ENCODE assay signal across 28 mouse cellular contexts in the genomic region with DNA sequence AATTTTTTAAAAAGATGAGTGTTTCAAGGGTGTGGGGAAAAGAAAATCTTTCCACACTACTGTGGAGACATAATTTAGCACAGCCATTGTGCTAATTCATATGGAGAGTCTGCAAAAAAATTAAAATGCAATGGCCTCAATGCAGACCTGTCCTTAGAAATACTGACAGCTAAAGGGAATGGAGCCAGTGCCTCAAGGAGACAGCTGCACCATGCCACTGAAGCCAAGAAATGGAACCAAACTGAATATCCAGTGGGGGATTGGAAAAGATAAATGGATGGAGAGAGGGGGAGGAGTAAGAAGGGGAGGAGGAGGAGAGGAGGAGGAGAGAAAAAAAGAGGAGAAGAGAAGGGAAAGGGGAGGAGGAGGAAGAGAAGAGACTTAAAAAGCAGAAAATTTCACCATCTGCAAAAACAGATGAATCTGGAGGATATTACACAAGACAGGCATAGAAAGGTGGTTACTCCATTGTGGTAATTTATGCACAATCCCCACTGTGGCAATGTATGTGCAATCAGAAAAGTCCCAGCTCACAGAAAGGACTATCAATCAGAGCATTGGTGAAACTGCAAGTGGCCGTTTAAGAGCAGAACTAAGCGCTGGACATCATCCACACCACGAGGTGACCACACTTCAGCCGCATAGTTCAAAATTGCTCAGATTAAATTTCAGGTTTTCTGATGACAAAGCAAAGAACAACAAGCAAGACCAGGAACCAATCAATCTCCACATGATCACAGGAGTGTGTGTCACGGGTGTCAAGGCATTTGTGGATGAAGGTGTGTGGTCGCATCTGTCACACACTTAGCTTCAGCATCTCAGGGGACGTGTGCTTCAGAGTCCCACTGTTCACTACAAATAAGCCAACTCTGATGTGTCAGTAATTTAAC. TPM values are rescaled to one million over a fixed set of nuclear protein-coding genes. Genes with fewer than 3 reads are reported as not detected.
DNase-seq lines count a peak whose midpoint lies in the region; ATAC-seq and TF ChIP-seq lines count a peak whose summit lies in the region.
"Had no signal": no experiment of that assay in that cellular context is flagged by ENCODE, and none has a peak within 500 bp of the region (broad histone marks: within the 10 kb centered on the region; RNA-seq: fewer than 3 reads in every experiment).

No protein-coding gene starts in this region.

- peak; percentile 60 to 62 for DNase-seq in cerebellum, postnatal 10 days
- DNase-seq in cerebellum, adult 11-12 months = no peak
- no peak for DNase-seq in liver, postnatal 0 days
- no peak for DNase-seq in liver, embryonic 11.5 days (ENCODE audit: low spot score)
- no peak for DNase-seq in spleen, adult 12 weeks (ENCODE audit: low spot score)
- no peak for DNase-seq in urinary bladder, postnatal 25 days (ENCODE audit: low spot score)
- DNase-seq: adrenal gland, postnatal 36 days; cerebellum, adult 9-10 months; forebrain, postnatal 0 days; gastrocnemius, postnatal 10 days; heart, adult 2 months; kidney, adult 18-20 months; kidney, postnatal 10 days; right cerebral cortex, adult 18-20 months; thymus, adult 18-20 months had no signal

- no peak overlapping the region for H3K9ac ChIP-seq in liver, postnatal 0 days (replicated peaks)
- no peak overlapping the region for H3K9ac ChIP-seq in liver, embryonic 11.5 days (ENCODE audit: low read depth, low read length)
- H3K9ac ChIP-seq: embryonic facial prominence, embryonic 13.5 days; forebrain, postnatal 0 days; heart, embryonic 15.5 days; lung, embryonic 15.5 days; neural tube, embryonic 12.5 days; stomach, embryonic 15.5 days had no signal

- H3K27ac ChIP-seq in liver, postnatal 0 days (ENCODE audit: low read depth) = no peak overlapping the region
- no peak overlapping the region for H3K27ac ChIP-seq in liver, embryonic 11.5 days (ENCODE audit: low read depth, low read length)
- peak overlapping the region; percentile 76 for H3K27ac ChIP-seq in bone marrow macrophage, adult 2 months (ENCODE audit: insufficient read depth, low read depth, low read length)
- H3K27ac ChIP-seq: embryonic facial prominence, embryonic 13.5 days; heart, adult 2 months; heart, embryonic 15.5 days; hindbrain, embryonic 10.5 days; layer of hippocampus, adult 2 months; lung, embryonic 15.5 days; neural tube, embryonic 12.5 days; stomach, embryonic 15.5 days had no signal

- no peak overlapping the region for H3K4me3 ChIP-seq in liver, postnatal 0 days (ENCODE audit: low read depth, low read length)
- no peak overlapping the region for H3K4me3 ChIP-seq in liver, embryonic 11.5 days (ENCODE audit: low read depth, low read length)
- H3K4me3 ChIP-seq in bone marrow macrophage, adult 2 months (ENCODE audit: insufficient read depth, low read length) = no peak overlapping the region
- H3K4me3 ChIP-seq: embryonic facial prominence, embryonic 13.5 days; heart, adult 2 months; heart, embryonic 15.5 days; hindbrain, embryonic 10.5 days; layer of hippocampus, adult 2 months; lung, embryonic 15.5 days; neural tube, embryonic 12.5 days; stomach, embryonic 15.5 days had no signal

- no peaks in the 10 kb centered on the region for H3K36me3 ChIP-seq in liver, postnatal 0 days (replicated peaks; ENCODE audit: insufficient read depth, low read length)
- H3K36me3 ChIP-seq in liver, embryonic 11.5 days (ENCODE audit: control insufficient read depth, insufficient read depth, low read length) = no peaks in the 10 kb centered on the region
- H3K36me3 ChIP-seq: embryonic facial prominence, embryonic 13.5 days; heart, embryonic 15.5 days; hindbrain, embryonic 10.5 days; lung, embryonic 15.5 days; neural tube, embryonic 12.5 days; stomach, embryonic 15.5 days had no signal

- no peak for TF ChIP-seq POLR2A in bone marrow macrophage, adult 2 months (IDR thresholded peaks at IDR 0.05; ENCODE audit: borderline replicate concordance, low read depth, low read length)

- no peak for TF ChIP-seq CTCF in liver, postnatal 0 days (IDR thresholded peaks at IDR 0.05; ENCODE audit: low read depth)
- no peak for TF ChIP-seq CTCF in bone marrow macrophage, adult 2 months (IDR thresholded peaks at IDR 0.05; ENCODE audit: low read depth, low read length)

- no peaks in the 10 kb centered on the region for H3K27me3 ChIP-seq in liver, postnatal 0 days (ENCODE audit: insufficient read depth, low read length)
- H3K27me3 ChIP-seq in liver, embryonic 11.5 days (replicated peaks; ENCODE audit: control insufficient read depth, insufficient read depth, low read length) = no peaks in the 10 kb centered on the region
- H3K27me3 ChIP-seq: embryonic facial prominence, embryonic 13.5 days; heart, embryonic 15.5 days; lung, embryonic 15.5 days; neural tube, embryonic 12.5 days; stomach, embryonic 15.5 days had no signal

- H3K9me3 ChIP-seq in liver, postnatal 0 days (ENCODE audit: low read length) = no peaks in the 10 kb centered on the region
- H3K9me3 ChIP-seq in liver, embryonic 11.5 days (ENCODE audit: control insufficient read depth, low read length) = no peaks in the 10 kb centered on the region
- H3K9me3 ChIP-seq: embryonic facial prominence, embryonic 13.5 days; heart, embryonic 15.5 days; hindbrain, embryonic 10.5 days; lung, embryonic 15.5 days; neural tube, embryonic 12.5 days; stomach, embryonic 15.5 days had no signal

- no peak; the same call in 1 of the 2 replicates for ATAC-seq in liver, postnatal 0 days
- no peak for ATAC-seq in liver, embryonic 11.5 days (replicated peaks; ENCODE audit: low FRiP score)
- peak; percentile 81 for ATAC-seq in megakaryocyte progenitor cell, adult 5-6 weeks (replicated peaks; ENCODE audit: poor library complexity)
- ATAC-seq: forebrain, postnatal 0 days had no signal

- H3K4me2 ChIP-seq in liver, postnatal 0 days (ENCODE audit: low read depth, low read length) = no peak overlapping the region
- no peak overlapping the region for H3K4me2 ChIP-seq in liver, embryonic 11.5 days
- H3K4me2 ChIP-seq: embryonic facial prominence, embryonic 13.5 days; heart, embryonic 15.5 days; lung, embryonic 15.5 days; midbrain, embryonic 11.5 days; neural tube, embryonic 12.5 days; stomach, embryonic 15.5 days had no signal

- WGBS in liver, postnatal 0 days (ENCODE audit: insufficient replicate concordance) = 56% methylated on average over 7 of the region's 7 CpGs
- WGBS in liver, embryonic 11.5 days = 57% methylated on average over 7 of the region's 7 CpGs

- H3K4me1 ChIP-seq in liver, postnatal 0 days (ENCODE audit: insufficient read depth) = no peaks in the 10 kb centered on the region
- no peaks in the 10 kb centered on the region for H3K4me1 ChIP-seq in liver, embryonic 11.5 days (replicated peaks; ENCODE audit: control insufficient read depth, insufficient read depth, low read length)
- H3K4me1 ChIP-seq in bone marrow macrophage, adult 2 months (ENCODE audit: control insufficient read depth, insufficient read depth, low read length) = peaks cover 52% of the 10 kb centered on the region
- H3K4me1 ChIP-seq: embryonic facial prominence, embryonic 13.5 days; heart, embryonic 15.5 days; hindbrain, embryonic 10.5 days; lung, embryonic 15.5 days; neural tube, embryonic 12.5 days; stomach, embryonic 15.5 days had no signal

- peak; percentile 73; the same call in 1 of the 2 replicates for TF ChIP-seq EP300 in liver, postnatal 0 days (IDR thresholded peaks at IDR 0.05; ENCODE audit: low read depth)

RNA-seq across cellular contexts. Expression of gene Cd33, which starts 1.7 kb away (rescaled TPM):
- 3.9 and 5.1 TPM in 2 replicates for polyA plus RNA-seq in liver, postnatal 0 days (2015; fragmentation: Nextera tagmentation; extraction: Ambion mirVana)
- polyA plus RNA-seq in liver, embryonic 11.5 days (2014; fragmentation: Nextera tagmentation; extraction: Ambion mirVana) = 1.3 and 1.6 TPM in 2 replicates
- 54.9 and 67.4 TPM in 2 replicates for polyA plus RNA-seq in bone marrow macrophage, adult 2 months (2012; ENCODE audit: insufficient read depth, insufficient read length, missing spikeins)
- total RNA-seq in megakaryocyte progenitor cell, adult 5-6 weeks (2015) = 6.5 and 9.1 TPM in 2 replicates
- 4.2 and 4.9 TPM in 2 replicates for total RNA-seq in megakaryocyte progenitor cell, adult 5-6 weeks (2017)

RNA-seq across cellular contexts. Expression of gene Zfp658, which starts 16.2 kb away (rescaled TPM):
- 0.14 and 0.26 TPM in 2 replicates for polyA plus RNA-seq in liver, postnatal 0 days (2015; fragmentation: Nextera tagmentation; extraction: Ambion mirVana)
- polyA plus RNA-seq in liver, embryonic 11.5 days (2014; fragmentation: Nextera tagmentation; extraction: Ambion mirVana) = 0.97 and 1.1 TPM in 2 replicates
- 6.6 and 7.5 TPM in 2 replicates for polyA plus RNA-seq in bone marrow macrophage, adult 2 months (2012; ENCODE audit: insufficient read depth, insufficient read length, missing spikeins)
- 0.54 and 1.1 TPM in 2 replicates for total RNA-seq in megakaryocyte progenitor cell, adult 5-6 weeks (2015)
- total RNA-seq in megakaryocyte progenitor cell, adult 5-6 weeks (2017) = 1.0 and 2.1 TPM in 2 replicates

RNA-seq across cellular contexts. Expression of gene Zfp719, which starts 33.5 kb away (rescaled TPM):
- polyA plus RNA-seq in liver, postnatal 0 days (2015; fragmentation: Nextera tagmentation; extraction: Ambion mirVana) = 1.3 TPM in 2 replicates
- 7.0 and 9.1 TPM in 2 replicates for polyA plus RNA-seq in liver, embryonic 11.5 days (2014; fragmentation: Nextera tagmentation; extraction: Ambion mirVana)
- 4.7 and 5.5 TPM in 2 replicates for polyA plus RNA-seq in bone marrow macrophage, adult 2 months (2012; ENCODE audit: insufficient read depth, insufficient read length, missing spikeins)
- 11.6 and 12.4 TPM in 2 replicates for total RNA-seq in megakaryocyte progenitor cell, adult 5-6 weeks (2015)
- total RNA-seq in megakaryocyte progenitor cell, adult 5-6 weeks (2017) = 6.8 and 7.3 TPM in 2 replicates

RNA-seq across cellular contexts. Expression of gene 4931406B18Rik, which starts 40.2 kb away (rescaled TPM):
- not detected in 2 replicates for polyA plus RNA-seq in liver, postnatal 0 days (2015; fragmentation: Nextera tagmentation; extraction: Ambion mirVana)
- not detected in 2 replicates for polyA plus RNA-seq in liver, embryonic 11.5 days (2014; fragmentation: Nextera tagmentation; extraction: Ambion mirVana)
- polyA plus RNA-seq in bone marrow macrophage, adult 2 months (2012; ENCODE audit: insufficient read depth, insufficient read length, missing spikeins) = not detected in 2 replicates
- total RNA-seq in megakaryocyte progenitor cell, adult 5-6 weeks (2015) = not detected in 2 replicates
- total RNA-seq in megakaryocyte progenitor cell, adult 5-6 weeks (2017) = not detected in 2 replicates
- total RNA-seq: adrenal gland, postnatal 36 days; forebrain, postnatal 0 days; gastrocnemius, postnatal 10 days; heart, adult 2 months; layer of hippocampus, adult 2 months; left cerebral cortex, postnatal 36 days; liver, adult 2 months had no signal
- polyA plus RNA-seq: embryonic facial prominence, embryonic 13.5 days; forebrain, postnatal 0 days; heart, adult 2 months; heart, embryonic 15.5 days; hindbrain, embryonic 10.5 days; liver, adult 2 months; lung, embryonic 15.5 days; midbrain, embryonic 11.5 days; neural tube, embryonic 12.5 days; small intestine, adult 2 months; stomach, embryonic 15.5 days had no signal

RNA-seq across cellular contexts. Expression of gene Iglon5, which starts 56.0 kb away (rescaled TPM):
- polyA plus RNA-seq in liver, postnatal 0 days (2015; fragmentation: Nextera tagmentation; extraction: Ambion mirVana) = not detected in 2 replicates
- polyA plus RNA-seq in liver, embryonic 11.5 days (2014; fragmentation: Nextera tagmentation; extraction: Ambion mirVana) = 0.16 and 0.25 TPM in 2 replicates
- polyA plus RNA-seq in bone marrow macrophage, adult 2 months (2012; ENCODE audit: insufficient read depth, insufficient read length, missing spikeins) = not detected in 2 replicates
- total RNA-seq in megakaryocyte progenitor cell, adult 5-6 weeks (2015) = not detected in 2 replicates
- total RNA-seq in megakaryocyte progenitor cell, adult 5-6 weeks (2017) = not detected in 2 replicates
- polyA plus RNA-seq: heart, embryonic 15.5 days had no signal

Comparison
In these comparisons a context has a peak if more than half of its experiments do, and no peak if none do; other contexts are left out.
1. DNase-seq: peak in cerebellum, postnatal 10 days (2 of 2); none in cerebellum, adult 11-12 months (single experiment), liver, postnatal 0 days (single experiment), liver, embryonic 11.5 days (single experiment), spleen, adult 12 weeks (single experiment) and urinary bladder, postnatal 25 days (single experiment).